Mouse (Mus musculus) kidney, embryonic 16.5 days (tissue): ENCODE data around the gene 9430038I01Rik. TPM values are rescaled to one million over a fixed set of nuclear protein-coding genes. Genes with fewer than 3 reads are reported as not detected.
"Not testable (repeated sequence)": the region's sequence is repeated elsewhere in the genome, so short reads cannot be mapped to it uniquely, and the experiment has no call there.

Source experiments
- ATAC-seq: fragments of 200-750 bp; cut with Nextera tagmentation; 2 replicates; pipeline ENCODE4 v1.8.0; 2017; ENCODE audit warnings: moderate TSS enrichment; ENCODE audit not compliant: low FRiP score, low TSS enrichment
- H3K27ac ChIP-seq: fragments of 300-500 bp; sonication (generic); 2 replicates; pipeline ENCODE4 v1.5.1; 2014; ENCODE audit warnings: low read length
- H3K27me3 ChIP-seq: fragments of 300-500 bp; sonication (generic); 2 replicates; pipeline ENCODE4 v1.6.1; 2014; ENCODE audit warnings: low read length, control low read depth, mixed read lengths; ENCODE audit not compliant: insufficient read depth
- H3K36me3 ChIP-seq: fragments of 300-500 bp; sonication (generic); 2 replicates; pipeline ENCODE4 v1.6.1; 2014; ENCODE audit warnings: low read length, control low read depth, mixed read lengths; ENCODE audit not compliant: insufficient read depth
- H3K4me1 ChIP-seq: fragments of 300-500 bp; sonication (generic); 2 replicates; pipeline ENCODE4 v1.6.1; 2014; ENCODE audit warnings: low read length, control low read depth, mixed read lengths; ENCODE audit not compliant: insufficient read depth
- H3K4me2 ChIP-seq: fragments of 300-500 bp; sonication (generic); replicated peaks from 2 replicates; pipeline ENCODE4 v1.6.1; 2014; ENCODE audit warnings: low read depth, low read length
- H3K4me3 ChIP-seq: fragments of 300-500 bp; sonication (generic); 2 replicates; pipeline ENCODE4 v1.5.1; 2014; ENCODE audit warnings: mild to moderate bottlenecking, low read length
- H3K9ac ChIP-seq: fragments of 300-500 bp; sonication (generic); replicated peaks from 2 replicates; pipeline ENCODE4 v1.6.1; 2014; ENCODE audit warnings: low read length
- H3K9me3 ChIP-seq: fragments of 300-500 bp; sonication (generic); 2 replicates; pipeline ENCODE4 v1.6.1; 2016; ENCODE audit warnings: low read length, control low read depth
- WGBS: fragments of 180-500 bp; shearing (Covaris S2); extraction: QIAGEN DNeasy Blood & Tissue Kit; methylation state at CpG from one replicate; pipeline ENCODE4 v1.1.7; 2014; 5-methylcytosine and 5-hydroxymethylcytosine counted together
- polyA plus RNA-seq: library from polyadenylated mRNA; unstranded; fragments of >200 nt; fragmentation: Nextera tagmentation; extraction: Ambion mirVana; gene quantifications from 2 replicates; pipeline ENCODE4 v1.2.1, GENCODE M21; 2015

Gene 9430038I01Rik
- polyA plus RNA-seq, result 22.0 and 22.9 TPM in 2 replicates

- no peaks in the 10 kb centered on the region for H3K27me3 ChIP-seq
- no peaks in the 10 kb centered on the region for H3K9me3 ChIP-seq
- peak within 1 kb of the TSS; percentile 95 for H3K27ac ChIP-seq
- H3K4me3 ChIP-seq, result peak within 1 kb of the TSS; percentile 84
- peaks cover 5% of the 10 kb centered on the region for H3K4me1 ChIP-seq
- H3K9ac ChIP-seq, result peak within 1 kb of the TSS; percentile 88
- peak within 1 kb of the TSS; percentile 68 for H3K4me2 ChIP-seq
- peak; percentile 99 for ATAC-seq
- WGBS, result under 1% methylated on average over 62 of the region's 63 CpGs
- no peaks in the 10 kb centered on the region for H3K36me3 ChIP-seq
These were observed at the start of gene 9430038I01Rik for GRCm38 (mm10) chr7:137410337-137411197. Gene 9430038I01Rik (minus strand): TSS chr7:137410762.

- H3K9me3 ChIP-seq, result no peaks in the 10 kb centered on the region
- no peak overlapping the region for H3K9ac ChIP-seq
- H3K4me2 ChIP-seq, result no peak overlapping the region
- no peak overlapping the region for H3K27ac ChIP-seq
- H3K4me1 ChIP-seq, result no peaks in the 10 kb centered on the region
- WGBS, result 94% methylated on average over 12 of the region's 12 CpGs
- H3K4me3 ChIP-seq, result no peak overlapping the region
- H3K36me3 ChIP-seq, result peaks cover 28% of the 10 kb centered on the region
- no peak for ATAC-seq
- H3K27me3 ChIP-seq, result no peaks in the 10 kb centered on the region
These were observed 34.8 kb upstream of the 9430038I01Rik start for GRCm38 (mm10) chr7:137445321-137445720.

GRCm38 (mm10) chr7:137442951-137443350 lies 32.4 kb upstream of the 9430038I01Rik start:
- no peak for ATAC-seq

GRCm38 (mm10) chr7:137438962-137439361 lies 28.4 kb upstream of the 9430038I01Rik start:
- not testable (repeated sequence) for ATAC-seq, H3K9ac ChIP-seq, H3K9me3 ChIP-seq, H3K36me3 ChIP-seq, H3K27me3 ChIP-seq, H3K27ac ChIP-seq
- H3K4me2 ChIP-seq, result peak overlapping the region; percentile 88
- WGBS, result 84% methylated on average over 7 of the region's 7 CpGs
- H3K4me3 ChIP-seq, result peak overlapping the region; percentile 99
- peaks cover 16% of the 10 kb centered on the region for H3K4me1 ChIP-seq

More at GRCm38 (mm10) chr7:137442951-137443350, 32.4 kb upstream of the 9430038I01Rik start:
- H3K27me3 ChIP-seq, result no peaks in the 10 kb centered on the region
- WGBS, result 96% methylated on average over 4 of the region's 4 CpGs
- H3K36me3 ChIP-seq, result peaks cover 17% of the 10 kb centered on the region
- no peak overlapping the region for H3K4me3 ChIP-seq
- no peak overlapping the region for H3K4me2 ChIP-seq
- no peak overlapping the region for H3K9ac ChIP-seq
- H3K27ac ChIP-seq, result no peak overlapping the region
- peaks cover 12% of the 10 kb centered on the region for H3K4me1 ChIP-seq
- H3K9me3 ChIP-seq, result no peaks in the 10 kb centered on the region

GRCm38 (mm10) chr7:137438179-137438550 lies 27.6 kb upstream of the 9430038I01Rik start:
- Histone ChIP-seq H3K9ac (peak overlapping the region; percentile 97), H3K4me1 (peaks cover 16% of the 10 kb centered on the region), H3K27ac (peak overlapping the region; percentile 83), H3K36me3 (no peaks in the 10 kb centered on the region), H3K4me2 (peak overlapping the region; percentile 88), H3K27me3 (no peaks in the 10 kb centered on the region), H3K4me3 (peak overlapping the region; percentile 99), H3K9me3 (no peaks in the 10 kb centered on the region)
- WGBS, result 5% methylated on average over 7 of the region's 7 CpGs
- peak; percentile 13; the same call in 1 of the 2 replicates for ATAC-seq

- Histone ChIP-seq H3K27ac (peak within 1 kb of the TSS; percentile 83), H3K4me3 (peak within 1 kb of the TSS; percentile 99), H3K4me1 (peaks cover 16% of the 10 kb centered on the region), H3K27me3 (no peaks in the 10 kb centered on the region), H3K9ac (peak within 1 kb of the TSS; percentile 97), H3K36me3 (no peaks in the 10 kb centered on the region), H3K9me3 (no peaks in the 10 kb centered on the region), H3K4me2 (peak within 1 kb of the TSS; percentile 88)
- whole genome bisulfite sequencing, result under 1% methylated on average over 68 of the region's 69 CpGs
- ATAC-seq, result peak; percentile 97
These were observed 27.0 kb upstream of the 9430038I01Rik start, which contains the start of gene Glrx3 for GRCm38 (mm10) chr7:137437440-137438178. Gene Glrx3 (plus strand): TSS chr7:137437614.

- H3K4me3 ChIP-seq, result peak overlapping the region; percentile 99
- H3K36me3 ChIP-seq, result no peaks in the 10 kb centered on the region
- 62% methylated on average over 6 of the region's 6 CpGs for WGBS
- H3K9me3 ChIP-seq, result no peaks in the 10 kb centered on the region
- no peaks in the 10 kb centered on the region for H3K27me3 ChIP-seq
- H3K4me2 ChIP-seq, result peak overlapping the region; percentile 51
- H3K9ac ChIP-seq, result no peak overlapping the region
- H3K27ac ChIP-seq, result peak overlapping the region; percentile 83; the same call in 1 of the 2 replicates
- ATAC-seq, result peak; percentile 4; the same call in 1 of the 2 replicates
- H3K4me1 ChIP-seq, result peaks cover 16% of the 10 kb centered on the region
These were observed 26.3 kb upstream of the 9430038I01Rik start for GRCm38 (mm10) chr7:137436901-137437300.

GRCm38 (mm10) chr7:137431769-137432603 lies 21.4 kb upstream of the 9430038I01Rik start:
- no peaks in the 10 kb centered on the region for H3K9me3 ChIP-seq
- H3K27ac ChIP-seq, result no peak overlapping the region
- H3K4me3 ChIP-seq, result no peak overlapping the region
- H3K27me3 ChIP-seq, result no peaks in the 10 kb centered on the region
- peak; percentile 40 for ATAC-seq
- H3K36me3 ChIP-seq, result no peaks in the 10 kb centered on the region
- no peak overlapping the region for H3K9ac ChIP-seq
- H3K4me2 ChIP-seq, result no peak overlapping the region
- 0 out of 2 replicates have a peak, but pooled peaks cover 2% of the 10 kb centered on the region for H3K4me1 ChIP-seq
- WGBS, result 51% methylated on average over 13 of the region's 13 CpGs

GRCm38 (mm10) chr7:137426693-137427092 lies 16.1 kb upstream of the 9430038I01Rik start:
- no peak overlapping the region for H3K4me2 ChIP-seq
- H3K27me3 ChIP-seq, result no peaks in the 10 kb centered on the region
- ATAC-seq, result no peak
- H3K9ac ChIP-seq, result no peak overlapping the region
- H3K4me1 ChIP-seq, result no peaks in the 10 kb centered on the region
- no peaks in the 10 kb centered on the region for H3K9me3 ChIP-seq
- H3K36me3 ChIP-seq, result no peaks in the 10 kb centered on the region
- no peak overlapping the region for H3K27ac ChIP-seq
- H3K4me3 ChIP-seq, result no peak overlapping the region
- 54% methylated on average over 4 of the region's 4 CpGs for WGBS
